Mouse (Mus musculus): ENCODE data around the gene Ap5b1. TPM values are rescaled to one million over a fixed set of nuclear protein-coding genes. Genes with fewer than 3 reads are reported as not detected.
A peak's percentile ranks its signal among the peaks of the same experiment; 100 is the strongest.

Gene Ap5b1
- polyA plus RNA-seq, 1 experiment from 2014 or later = 7.8 TPM

- Histone ChIP-seq H3K27ac (ENCODE audit: low read length) (no peak overlapping the region), H3K9ac (ENCODE audit: low read length) (no peak overlapping the region), H3K4me3 (replicated peaks; ENCODE audit: low read length) (no peak overlapping the region), H3K36me3 (ENCODE audit: control insufficient read depth, insufficient read depth, low read length) (no peaks in the 10 kb centered on the region), H3K4me1 (ENCODE audit: control insufficient read depth, insufficient read depth, low read length) (no peaks in the 10 kb centered on the region), H3K9me3 (replicated peaks; ENCODE audit: control insufficient read depth, low read length) (no peaks in the 10 kb centered on the region), H3K27me3 (ENCODE audit: control insufficient read depth, insufficient read depth, low read length) (no peaks in the 10 kb centered on the region), H3K4me2 (ENCODE audit: low read depth, low read length) (no peak overlapping the region)
- no peak for ATAC-seq (ENCODE audit: insufficient read depth, low FRiP score)
- WGBS = 41% methylated on average over 11 of the region's 11 CpGs
These were observed 23.8 kb upstream of the Ap5b1 start for GRCm38 (mm10) chr19:5544031-5544430.

- no peaks in the 10 kb centered on the region for H3K9me3 ChIP-seq (replicated peaks; ENCODE audit: control insufficient read depth, low read length)
- H3K4me3 ChIP-seq (replicated peaks; ENCODE audit: low read length) = no peak overlapping the region
- H3K36me3 ChIP-seq (ENCODE audit: control insufficient read depth, insufficient read depth, low read length) = no peaks in the 10 kb centered on the region
- H3K27ac ChIP-seq (ENCODE audit: low read length) = no peak overlapping the region
- H3K9ac ChIP-seq (ENCODE audit: low read length) = no peak overlapping the region
- no peaks in the 10 kb centered on the region for H3K27me3 ChIP-seq (ENCODE audit: control insufficient read depth, insufficient read depth, low read length)
- no peak for ATAC-seq (ENCODE audit: insufficient read depth, low FRiP score)
- H3K4me1 ChIP-seq (ENCODE audit: control insufficient read depth, insufficient read depth, low read length) = no peaks in the 10 kb centered on the region
- WGBS = 59% methylated on average over 4 of the region's 4 CpGs
- no peak overlapping the region for H3K4me2 ChIP-seq (ENCODE audit: low read depth, low read length)
These were observed 20.3 kb upstream of the Ap5b1 start for GRCm38 (mm10) chr19:5547471-5548056.

GRCm38 (mm10) chr19:5553802-5554201 lies 14.0 kb upstream of the Ap5b1 start:
- Histone ChIP-seq H3K9ac (ENCODE audit: low read length) (peak overlapping the region; percentile 29; the same call in 1 of the 2 replicates), H3K36me3 (ENCODE audit: control insufficient read depth, insufficient read depth, low read length) (no peaks in the 10 kb centered on the region), H3K27ac (ENCODE audit: low read length) (peak overlapping the region; percentile 48), H3K4me1 (ENCODE audit: control insufficient read depth, insufficient read depth, low read length) (peaks cover 14% of the 10 kb centered on the region; the same call in 1 of the 2 replicates), H3K9me3 (replicated peaks; ENCODE audit: control insufficient read depth, low read length) (no peaks in the 10 kb centered on the region), H3K4me2 (ENCODE audit: low read depth, low read length) (peak overlapping the region; percentile 28; the same call in 1 of the 2 replicates), H3K4me3 (replicated peaks; ENCODE audit: low read length) (no peak overlapping the region), H3K27me3 (ENCODE audit: control insufficient read depth, insufficient read depth, low read length) (peaks cover 10% of the 10 kb centered on the region)
- 46% methylated on average over 8 of the region's 8 CpGs for WGBS
- peak; percentile 18; the same call in 1 of the 2 replicates for ATAC-seq (ENCODE audit: insufficient read depth, low FRiP score)

- H3K9ac ChIP-seq (ENCODE audit: low read length) = peak overlapping the region; percentile 29; the same call in 1 of the 2 replicates
These were observed 13.6 kb upstream of the Ap5b1 start for GRCm38 (mm10) chr19:5554212-5554611.

GRCm38 (mm10) chr19:5558169-5558568 lies 9.7 kb upstream of the Ap5b1 start:
- Histone ChIP-seq H3K27me3 (ENCODE audit: control insufficient read depth, insufficient read depth, low read length) (peaks cover 24% of the 10 kb centered on the region), H3K36me3 (ENCODE audit: control insufficient read depth, insufficient read depth, low read length) (no peaks in the 10 kb centered on the region), H3K4me1 (ENCODE audit: control insufficient read depth, insufficient read depth, low read length) (peaks cover 21% of the 10 kb centered on the region; the same call in 1 of the 2 replicates), H3K4me3 (replicated peaks; ENCODE audit: low read length) (peak overlapping the region; percentile 55), H3K9ac (ENCODE audit: low read length) (peak overlapping the region; percentile 71), H3K4me2 (ENCODE audit: low read depth, low read length) (peak overlapping the region; percentile 59), H3K27ac (ENCODE audit: low read length) (no peak overlapping the region; the same call in 1 of the 2 replicates), H3K9me3 (replicated peaks; ENCODE audit: control insufficient read depth, low read length) (no peaks in the 10 kb centered on the region)
- ATAC-seq (ENCODE audit: insufficient read depth, low FRiP score) = no peak
- WGBS = 51% methylated on average over 7 of the region's 7 CpGs

More at GRCm38 (mm10) chr19:5554212-5554611, 13.6 kb upstream of the Ap5b1 start:
- 56% methylated on average over 14 of the region's 14 CpGs for WGBS
- peaks cover 14% of the 10 kb centered on the region; the same call in 1 of the 2 replicates for H3K4me1 ChIP-seq (ENCODE audit: control insufficient read depth, insufficient read depth, low read length)
- peak overlapping the region; percentile 5; the same call in 1 of the 2 replicates for H3K4me3 ChIP-seq (replicated peaks; ENCODE audit: low read length)
- H3K27me3 ChIP-seq (ENCODE audit: control insufficient read depth, insufficient read depth, low read length) = peaks cover 14% of the 10 kb centered on the region
- no peaks in the 10 kb centered on the region for H3K36me3 ChIP-seq (ENCODE audit: control insufficient read depth, insufficient read depth, low read length)
- no peaks in the 10 kb centered on the region for H3K9me3 ChIP-seq (replicated peaks; ENCODE audit: control insufficient read depth, low read length)
- peak; percentile 82 for ATAC-seq (ENCODE audit: insufficient read depth, low FRiP score)
- peak overlapping the region; percentile 48 for H3K27ac ChIP-seq (ENCODE audit: low read length)
- peak overlapping the region; percentile 28; the same call in 1 of the 2 replicates for H3K4me2 ChIP-seq (ENCODE audit: low read depth, low read length)

GRCm38 (mm10) chr19:5558770-5559169 lies 9.1 kb upstream of the Ap5b1 start:
- peaks cover 24% of the 10 kb centered on the region for H3K27me3 ChIP-seq (ENCODE audit: control insufficient read depth, insufficient read depth, low read length)
- 61% methylated on average over 8 of the region's 8 CpGs for WGBS
- H3K9me3 ChIP-seq (replicated peaks; ENCODE audit: control insufficient read depth, low read length) = no peaks in the 10 kb centered on the region
- peaks cover 19% of the 10 kb centered on the region; the same call in 1 of the 2 replicates for H3K4me1 ChIP-seq (ENCODE audit: control insufficient read depth, insufficient read depth, low read length)
- ATAC-seq (ENCODE audit: insufficient read depth, low FRiP score) = no peak
- H3K4me3 ChIP-seq (replicated peaks; ENCODE audit: low read length) = peak overlapping the region; percentile 55
- H3K4me2 ChIP-seq (ENCODE audit: low read depth, low read length) = peak overlapping the region; percentile 59
- peak overlapping the region; percentile 71 for H3K9ac ChIP-seq (ENCODE audit: low read length)
- H3K36me3 ChIP-seq (ENCODE audit: control insufficient read depth, insufficient read depth, low read length) = no peaks in the 10 kb centered on the region
- peak overlapping the region; percentile 90 for H3K27ac ChIP-seq (ENCODE audit: low read length)

- H3K27ac ChIP-seq (ENCODE audit: low read length) = peak overlapping the region; percentile 90
- WGBS = 23% methylated on average over 8 of the region's 8 CpGs
- H3K4me1 ChIP-seq (ENCODE audit: control insufficient read depth, insufficient read depth, low read length) = peaks cover 15% of the 10 kb centered on the region; the same call in 1 of the 2 replicates
- no peaks in the 10 kb centered on the region for H3K9me3 ChIP-seq (replicated peaks; ENCODE audit: control insufficient read depth, low read length)
- ATAC-seq (ENCODE audit: insufficient read depth, low FRiP score) = no peak
- peak overlapping the region; percentile 71 for H3K9ac ChIP-seq (ENCODE audit: low read length)
- peak overlapping the region; percentile 59 for H3K4me2 ChIP-seq (ENCODE audit: low read depth, low read length)
- H3K27me3 ChIP-seq (ENCODE audit: control insufficient read depth, insufficient read depth, low read length) = peaks cover 24% of the 10 kb centered on the region
- H3K4me3 ChIP-seq (replicated peaks; ENCODE audit: low read length) = peak overlapping the region; percentile 55
- H3K36me3 ChIP-seq (ENCODE audit: control insufficient read depth, insufficient read depth, low read length) = no peaks in the 10 kb centered on the region
These were observed 8.6 kb upstream of the Ap5b1 start for GRCm38 (mm10) chr19:5559229-5559628.

- 0 out of 2 replicates have a peak, but pooled peaks cover 9% of the 10 kb centered on the region for H3K4me1 ChIP-seq (ENCODE audit: control insufficient read depth, insufficient read depth, low read length)
- no peak for ATAC-seq (ENCODE audit: insufficient read depth, low FRiP score)
These were observed 8.0 kb upstream of the Ap5b1 start for GRCm38 (mm10) chr19:5559631-5560456.

More at GRCm38 (mm10) chr19:5559631-5560456, 8.0 kb upstream of the Ap5b1 start:
- no peaks in the 10 kb centered on the region for H3K9me3 ChIP-seq (replicated peaks; ENCODE audit: control insufficient read depth, low read length)
- H3K27ac ChIP-seq (ENCODE audit: low read length) = peak overlapping the region; percentile 90
- no peaks in the 10 kb centered on the region for H3K36me3 ChIP-seq (ENCODE audit: control insufficient read depth, insufficient read depth, low read length)
- peaks cover 24% of the 10 kb centered on the region for H3K27me3 ChIP-seq (ENCODE audit: control insufficient read depth, insufficient read depth, low read length)
- H3K4me2 ChIP-seq (ENCODE audit: low read depth, low read length) = peak overlapping the region; percentile 59
- WGBS = 1% methylated on average over 69 of the region's 69 CpGs
- H3K4me3 ChIP-seq (replicated peaks; ENCODE audit: low read length) = peak overlapping the region; percentile 55
- H3K9ac ChIP-seq (ENCODE audit: low read length) = peak overlapping the region; percentile 71
